Mouse (Mus musculus): ENCODE measurements around the gene Gins2. TPM values are rescaled to one million over a fixed set of nuclear protein-coding genes. Genes with fewer than 3 reads are reported as not detected.

The Gins2 gene
- polyA plus RNA-seq, 1 experiment: 6.9 TPM

DNA sequence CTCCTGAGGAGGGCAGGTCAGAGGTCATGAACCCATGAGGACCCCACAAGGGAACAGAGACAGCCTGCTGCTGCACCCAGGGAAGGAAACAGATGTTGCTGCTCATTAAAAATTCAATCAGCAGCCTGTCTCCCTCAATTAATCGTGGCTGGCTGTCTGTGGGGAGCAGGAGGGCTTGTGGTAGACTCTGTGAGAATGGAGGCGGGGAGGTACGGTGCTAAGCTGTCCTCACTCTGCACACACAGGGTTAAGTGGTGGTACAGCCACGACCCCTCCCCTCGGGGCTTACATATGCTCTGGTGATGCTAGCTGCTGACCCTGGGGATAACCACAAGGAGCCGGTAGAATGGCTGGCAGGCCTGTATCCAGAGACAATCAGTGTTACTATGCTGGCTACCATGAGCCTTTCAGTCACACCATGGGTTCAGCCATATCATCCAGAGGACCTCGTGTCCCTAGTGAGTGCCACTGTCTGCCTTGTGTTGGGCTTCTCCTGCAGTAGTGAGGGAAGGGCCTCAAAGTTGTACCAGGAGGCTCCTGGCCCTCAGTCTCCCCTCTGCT, 23.9 kb downstream of the Gins2 start:
- Histone ChIP-seq H3K27me3 (replicated peaks; ENCODE audit: control insufficient read depth, insufficient read depth, low read length) (no peaks in the 10 kb centered on the region), H3K4me1 (ENCODE audit: control insufficient read depth, insufficient read depth, low read length) (0 out of 2 replicates have a peak, but pooled peaks cover 8% of the 10 kb centered on the region), H3K27ac (ENCODE audit: insufficient read depth, low read depth, low read length) (no peak overlapping the region), H3K36me3 (ENCODE audit: control insufficient read depth, insufficient read depth, low read length) (no peaks in the 10 kb centered on the region), H3K4me3 (ENCODE audit: insufficient read depth, low read depth, low read length) (no peak overlapping the region)
- no peak for TF ChIP-seq CTCF (conservative IDR thresholded peaks at IDR 0.05; ENCODE audit: insufficient read depth, insufficient read length, low read depth, low read length)
- TF ChIP-seq POLR2A (IDR thresholded peaks at IDR 0.05; ENCODE audit: low read depth, low read length): no peak
- 63% methylated on average over 7 of the region's 7 CpGs for WGBS
- no peak for DNase-seq

DNA sequence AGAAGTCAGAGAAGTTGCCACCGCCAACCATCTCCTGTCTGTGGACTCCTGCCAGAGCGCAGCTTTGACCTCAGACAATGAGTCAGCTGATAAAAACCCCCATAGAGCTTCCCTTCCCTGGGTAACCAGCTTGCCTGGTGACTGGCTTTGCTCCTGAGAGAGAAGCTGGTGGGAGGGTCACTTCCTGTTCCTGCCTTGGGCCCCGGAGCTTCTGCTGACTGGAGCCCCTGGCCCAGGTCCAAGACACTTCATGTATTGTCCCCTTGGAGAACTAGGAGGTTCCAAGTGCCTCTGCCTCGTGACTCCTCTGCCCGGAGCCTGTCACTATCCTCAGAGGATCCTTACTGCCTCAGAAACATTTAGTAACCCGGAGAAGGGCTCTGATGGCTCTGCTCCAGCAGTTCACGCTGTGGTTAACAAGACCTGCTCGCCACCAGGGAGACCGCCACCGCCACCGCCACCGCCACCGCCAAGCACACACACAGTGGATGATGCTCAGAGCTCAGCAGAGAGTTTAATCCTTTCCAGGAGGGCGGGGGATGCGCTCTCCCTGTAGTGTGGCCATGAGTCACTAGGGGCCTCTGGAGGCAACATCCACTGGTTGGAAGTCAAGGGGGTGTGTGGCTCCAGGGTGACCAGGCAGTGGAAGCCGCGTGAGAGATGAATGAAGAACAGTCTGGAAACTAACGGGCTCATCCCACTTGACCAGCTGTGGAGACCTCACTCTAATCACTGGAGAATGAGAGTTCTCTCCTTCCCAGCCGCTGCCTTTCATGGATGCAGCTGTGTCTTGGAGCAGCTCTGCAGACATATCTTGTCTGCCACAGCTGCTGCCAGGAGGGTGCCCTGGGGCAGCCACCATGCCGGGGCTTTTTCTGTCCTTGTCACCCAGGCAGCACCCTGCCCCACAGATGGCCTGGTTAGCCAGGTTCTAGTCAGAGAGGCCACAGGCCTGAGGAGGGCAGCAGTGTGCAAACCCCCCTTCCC, 25.0 kb downstream of the Gins2 start:
- H3K4me3 ChIP-seq (ENCODE audit: insufficient read depth, low read depth, low read length): no peak overlapping the region
- WGBS: 33% methylated on average over 20 of the region's 20 CpGs
- DNase-seq: peak; percentile 96
- peak overlapping the region; percentile 32 for H3K27ac ChIP-seq (ENCODE audit: insufficient read depth, low read depth, low read length)
- TF ChIP-seq POLR2A (IDR thresholded peaks at IDR 0.05; ENCODE audit: low read depth, low read length) (no peak), CTCF (conservative IDR thresholded peaks at IDR 0.05; ENCODE audit: insufficient read depth, insufficient read length, low read depth, low read length) (no peak)
- H3K36me3 ChIP-seq (ENCODE audit: control insufficient read depth, insufficient read depth, low read length): no peaks in the 10 kb centered on the region
- 0 out of 2 replicates have a peak, but pooled peaks cover 8% of the 10 kb centered on the region for H3K4me1 ChIP-seq (ENCODE audit: control insufficient read depth, insufficient read depth, low read length)
- no peaks in the 10 kb centered on the region for H3K27me3 ChIP-seq (replicated peaks; ENCODE audit: control insufficient read depth, insufficient read depth, low read length)

DNA sequence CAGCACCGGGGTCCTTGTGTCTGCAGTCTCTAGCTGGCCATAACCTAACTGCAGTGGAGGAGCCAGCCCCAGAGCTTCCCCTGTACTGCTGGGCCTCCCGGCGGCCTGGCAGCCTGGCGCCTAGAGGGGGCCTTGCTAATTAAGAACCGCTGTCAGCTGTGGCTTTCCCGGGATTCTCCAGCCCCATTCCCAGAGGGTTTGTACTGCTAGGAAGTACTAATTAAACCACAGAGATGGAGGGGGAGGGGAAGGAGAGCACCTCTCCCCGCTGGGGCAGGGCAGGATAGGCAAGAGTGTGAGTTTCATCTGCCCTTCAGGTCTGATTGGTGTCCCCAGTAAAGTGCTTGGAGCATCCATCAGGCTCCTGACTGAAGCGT, 25.8 kb downstream of the Gins2 start:
- Histone ChIP-seq H3K27me3 (replicated peaks; ENCODE audit: control insufficient read depth, insufficient read depth, low read length) (no peaks in the 10 kb centered on the region), H3K27ac (ENCODE audit: insufficient read depth, low read depth, low read length) (peak overlapping the region; percentile 32; the same call in 1 of the 2 replicates), H3K36me3 (ENCODE audit: control insufficient read depth, insufficient read depth, low read length) (no peaks in the 10 kb centered on the region), H3K4me3 (ENCODE audit: insufficient read depth, low read depth, low read length) (no peak overlapping the region), H3K4me1 (ENCODE audit: control insufficient read depth, insufficient read depth, low read length) (0 out of 2 replicates have a peak, but pooled peaks cover 8% of the 10 kb centered on the region)
- TF ChIP-seq CTCF (conservative IDR thresholded peaks at IDR 0.05; ENCODE audit: insufficient read depth, insufficient read length, low read depth, low read length): no peak
- TF ChIP-seq POLR2A (IDR thresholded peaks at IDR 0.05; ENCODE audit: low read depth, low read length): no peak
- no peak for DNase-seq
- WGBS: 34% methylated on average over 8 of the region's 8 CpGs

DNA sequence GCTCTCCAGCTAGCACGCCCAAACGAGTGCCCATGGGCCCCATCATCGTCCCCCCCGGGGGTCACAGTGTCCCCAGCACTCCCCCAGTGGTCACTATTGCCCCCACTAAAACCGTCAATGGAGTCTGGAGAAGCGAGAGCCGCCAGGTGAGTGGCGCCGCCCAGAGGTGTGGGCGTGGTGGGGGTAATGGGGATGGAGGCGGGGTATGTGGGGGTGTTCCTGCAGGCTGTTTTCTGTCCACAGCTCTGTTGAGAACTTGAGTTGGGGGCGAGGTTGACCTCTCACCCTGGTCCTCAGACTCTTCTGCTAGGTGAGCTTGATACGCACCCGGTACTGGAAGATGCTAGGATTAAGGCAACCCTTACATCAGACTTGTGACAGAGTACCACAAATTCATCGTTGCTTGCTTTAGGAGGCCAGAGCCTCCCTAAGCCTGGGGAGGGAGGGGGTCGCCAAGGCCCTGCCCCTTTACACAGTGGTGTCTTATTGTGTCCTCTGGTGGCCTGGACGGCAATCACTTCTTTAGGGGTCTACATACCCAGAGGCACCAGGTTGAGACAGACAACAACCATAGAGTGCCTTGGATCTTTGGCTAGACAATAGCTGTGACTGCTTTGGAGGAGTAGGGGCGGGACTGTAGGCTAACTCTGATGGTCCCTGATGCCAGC, 26.3 kb downstream of the Gins2 start:
- WGBS: 87% methylated on average over 18 of the region's 18 CpGs
- Histone ChIP-seq H3K4me3 (ENCODE audit: insufficient read depth, low read depth, low read length) (no peak overlapping the region), H3K27ac (ENCODE audit: insufficient read depth, low read depth, low read length) (peak overlapping the region; percentile 32; the same call in 1 of the 2 replicates), H3K36me3 (ENCODE audit: control insufficient read depth, insufficient read depth, low read length) (no peaks in the 10 kb centered on the region), H3K4me1 (ENCODE audit: control insufficient read depth, insufficient read depth, low read length) (0 out of 2 replicates have a peak, but pooled peaks cover 8% of the 10 kb centered on the region), H3K27me3 (replicated peaks; ENCODE audit: control insufficient read depth, insufficient read depth, low read length) (no peaks in the 10 kb centered on the region)
- no peak for TF ChIP-seq CTCF (conservative IDR thresholded peaks at IDR 0.05; ENCODE audit: insufficient read depth, insufficient read length, low read depth, low read length)
- no peak for TF ChIP-seq POLR2A (IDR thresholded peaks at IDR 0.05; ENCODE audit: low read depth, low read length)
- no peak for DNase-seq

DNA sequence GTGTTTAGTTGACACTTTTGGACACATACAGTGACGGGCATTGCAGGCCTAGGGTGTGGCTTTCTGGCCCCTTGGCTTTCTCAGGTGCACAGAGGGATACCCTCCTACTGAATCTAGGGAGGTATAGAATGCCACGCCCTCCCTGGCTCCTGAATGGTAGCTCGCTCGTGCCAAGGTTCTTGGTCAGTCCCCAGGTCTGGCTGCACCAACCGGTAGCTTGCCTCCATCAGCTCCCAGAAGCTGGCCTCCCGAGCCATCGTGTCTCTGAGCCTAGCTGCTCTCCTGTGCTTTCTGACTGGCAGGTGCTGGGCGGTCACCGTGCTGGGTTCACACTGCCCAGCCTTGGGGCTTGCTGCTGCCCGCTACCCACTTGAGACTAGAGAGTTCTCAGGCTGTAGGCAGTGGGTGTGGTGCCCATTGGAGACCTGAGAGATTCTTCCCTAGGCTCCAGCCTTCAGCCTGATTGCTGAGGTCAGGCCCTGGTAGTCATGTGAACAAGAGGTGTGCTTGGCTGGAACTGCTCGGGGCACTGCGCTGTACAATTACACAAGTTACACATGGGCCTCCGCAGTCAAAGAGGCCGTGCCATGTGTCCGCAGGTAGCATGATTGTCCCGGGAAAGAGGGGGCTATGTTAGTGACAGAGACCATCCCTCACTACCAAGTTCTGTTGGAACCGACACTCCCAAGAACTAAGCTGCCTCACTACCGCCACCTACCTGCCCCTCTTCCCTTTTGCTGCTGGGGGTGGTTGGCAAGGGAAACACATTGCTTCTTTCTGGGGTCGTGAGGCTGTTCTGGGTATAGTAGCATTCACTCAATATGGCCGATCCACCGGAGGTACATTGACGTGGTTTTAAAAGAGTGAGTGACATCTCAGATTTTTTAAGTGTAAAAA, 27.3 kb downstream of the Gins2 start:
- no peak for DNase-seq
- TF ChIP-seq CTCF (conservative IDR thresholded peaks at IDR 0.05; ENCODE audit: insufficient read depth, insufficient read length, low read depth, low read length) (peak; percentile 58), POLR2A (IDR thresholded peaks at IDR 0.05; ENCODE audit: low read depth, low read length) (no peak)

DNA sequence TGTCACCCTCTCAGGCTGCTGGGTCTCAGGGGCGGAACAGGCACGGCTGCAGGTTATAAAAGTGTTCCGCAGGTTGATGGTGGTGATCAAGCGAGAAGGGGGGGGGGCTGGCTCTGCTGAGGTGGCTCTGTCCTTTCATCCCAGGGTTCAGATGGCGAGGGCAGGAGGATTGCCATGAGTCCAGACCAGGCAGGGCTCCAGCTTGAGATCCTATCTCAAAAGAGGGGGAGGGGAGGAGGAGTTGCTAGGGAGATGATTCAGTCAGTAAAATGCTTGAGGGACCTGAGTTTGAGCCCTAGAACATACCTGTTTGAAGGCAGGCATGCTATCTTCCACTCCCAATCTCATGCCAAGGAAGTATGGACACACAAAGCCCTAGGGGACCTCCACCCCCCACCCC, 28.6 kb downstream of the Gins2 start:
- Histone ChIP-seq H3K4me1 (ENCODE audit: control insufficient read depth, insufficient read depth, low read length) (0 out of 2 replicates have a peak, but pooled peaks cover 8% of the 10 kb centered on the region), H3K27me3 (replicated peaks; ENCODE audit: control insufficient read depth, insufficient read depth, low read length) (no peaks in the 10 kb centered on the region), H3K27ac (ENCODE audit: insufficient read depth, low read depth, low read length) (no peak overlapping the region), H3K4me3 (ENCODE audit: insufficient read depth, low read depth, low read length) (no peak overlapping the region), H3K36me3 (ENCODE audit: control insufficient read depth, insufficient read depth, low read length) (no peaks in the 10 kb centered on the region)
- WGBS: 86% methylated on average over 5 of the region's 5 CpGs
- TF ChIP-seq POLR2A (IDR thresholded peaks at IDR 0.05; ENCODE audit: low read depth, low read length): no peak
- TF ChIP-seq CTCF (conservative IDR thresholded peaks at IDR 0.05; ENCODE audit: insufficient read depth, insufficient read length, low read depth, low read length): no peak
- DNase-seq: no peak

More for the DNA sequence above, 27.3 kb downstream of the Gins2 start:
- 79% methylated on average over 22 of the region's 22 CpGs for WGBS
- Histone ChIP-seq H3K36me3 (ENCODE audit: control insufficient read depth, insufficient read depth, low read length) (no peaks in the 10 kb centered on the region), H3K27me3 (replicated peaks; ENCODE audit: control insufficient read depth, insufficient read depth, low read length) (no peaks in the 10 kb centered on the region), H3K4me3 (ENCODE audit: insufficient read depth, low read depth, low read length) (no peak overlapping the region), H3K27ac (ENCODE audit: insufficient read depth, low read depth, low read length) (no peak overlapping the region), H3K4me1 (ENCODE audit: control insufficient read depth, insufficient read depth, low read length) (0 out of 2 replicates have a peak, but pooled peaks cover 8% of the 10 kb centered on the region)
